In the genomic region with DNA sequence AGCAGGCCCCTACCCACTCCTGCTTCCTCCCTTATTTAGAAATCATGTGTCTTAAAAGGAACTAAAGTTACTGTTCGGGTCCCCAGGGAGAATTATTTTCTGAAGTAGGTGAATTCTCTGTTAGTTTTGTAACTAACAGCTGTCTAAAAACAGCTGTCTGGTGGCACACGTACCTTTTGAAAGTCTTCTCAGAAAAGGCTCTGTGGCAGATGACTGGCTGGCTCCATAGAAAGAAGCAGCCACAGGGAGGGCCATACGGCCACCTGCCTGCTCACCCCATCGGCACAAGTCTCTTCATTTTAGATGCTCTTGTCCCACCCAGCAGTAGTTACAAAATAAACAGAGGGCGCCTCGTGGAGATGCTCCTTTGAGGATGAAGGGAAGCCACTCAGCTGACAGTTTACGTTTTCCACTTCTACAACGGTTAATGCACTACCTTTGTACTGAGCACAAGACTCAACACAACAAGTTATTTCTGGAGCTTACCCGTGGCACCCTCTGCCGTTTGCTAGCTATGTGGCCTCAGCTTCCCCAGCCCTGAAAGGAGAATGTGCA, we compare ENCODE assay signal across 21 mouse cellular contexts. TPM values are rescaled to one million over a fixed set of nuclear protein-coding genes. Genes with fewer than 3 reads are reported as not detected.
A peak's percentile ranks its signal among the peaks of the same experiment; 100 is the strongest.
DNase-seq lines count a peak whose midpoint lies in the region; ATAC-seq lines count a peak whose summit lies in the region.
"Had no signal": no experiment of that assay in that cellular context is flagged by ENCODE, and none has a peak within 500 bp of the region (broad histone marks: within the 10 kb centered on the region; RNA-seq: fewer than 3 reads in every experiment).

No protein-coding gene starts in this region.

- H3K9me3 ChIP-seq in midbrain, embryonic 11.5 days (ENCODE audit: control insufficient read depth, low read length) = no peaks in the 10 kb centered on the region
- no peaks in the 10 kb centered on the region for H3K9me3 ChIP-seq in intestine, embryonic 16.5 days (ENCODE audit: control insufficient read depth, low read length)
- H3K9me3 ChIP-seq: embryonic facial prominence, embryonic 13.5 days; limb, embryonic 13.5 days; lung, embryonic 15.5 days; midbrain, embryonic 15.5 days had no signal

- H3K36me3 ChIP-seq in splenic B cell, adult 2 months (ENCODE audit: control insufficient read depth, insufficient read depth, low read length, poor library complexity, severe bottlenecking) = peaks cover 7% of the 10 kb centered on the region
- H3K36me3 ChIP-seq in midbrain, embryonic 11.5 days (ENCODE audit: control insufficient read depth, insufficient read depth, low read length) = no peaks in the 10 kb centered on the region
- H3K36me3 ChIP-seq in intestine, embryonic 16.5 days (ENCODE audit: control insufficient read depth, insufficient read depth, low read length) = no peaks in the 10 kb centered on the region
- H3K36me3 ChIP-seq: embryonic facial prominence, embryonic 13.5 days; limb, embryonic 13.5 days; lung, embryonic 15.5 days; midbrain, embryonic 15.5 days had no signal

- no peak for ATAC-seq in midbrain, embryonic 11.5 days (ENCODE audit: low FRiP score)
- no peak for ATAC-seq in intestine, embryonic 16.5 days
- ATAC-seq: activated CD4-positive, CD25-positive, alpha-beta regulatory T cell, adult 4 months; forebrain, postnatal 0 days; intestine, postnatal 0 days; midbrain, embryonic 15.5 days had no signal

- H3K4me3 ChIP-seq in midbrain, embryonic 11.5 days (ENCODE audit: low read depth, low read length) = no peak overlapping the region
- no peak overlapping the region for H3K4me3 ChIP-seq in intestine, embryonic 16.5 days (ENCODE audit: low read length)
- H3K4me3 ChIP-seq: embryonic facial prominence, embryonic 13.5 days; left cerebral cortex, adult 2 months; limb, embryonic 13.5 days; lung, embryonic 15.5 days; midbrain, embryonic 15.5 days had no signal

- peak; percentile 81 for DNase-seq in A20 (ENCODE audit: low read depth, low spot score)
- DNase-seq in CD4-positive, CD25-positive, alpha-beta regulatory T cell, adult 2 months (ENCODE audit: low read depth, low spot score) = peak; percentile 58
- peak; percentile 81 for DNase-seq in induced T-regulatory cell, adult 2 months (ENCODE audit: low read depth)
- peak; percentile 85 for DNase-seq in splenic B cell, adult 2 months (ENCODE audit: low read depth, low spot score)
- no peak for DNase-seq in urinary bladder, adult 18-20 months (ENCODE audit: low spot score in 2 of 2)
- DNase-seq in midbrain, embryonic 11.5 days (ENCODE audit: low spot score, missing footprints) = no peak
- DNase-seq in lung, postnatal 14 days = no peak
- DNase-seq: adrenal gland, postnatal 25 days; cerebellum, adult 9-10 months; forebrain, postnatal 0 days; heart, postnatal 10 days; kidney, postnatal 14 days had no signal

- no peak overlapping the region for H3K4me2 ChIP-seq in midbrain, embryonic 11.5 days
- H3K4me2 ChIP-seq in intestine, embryonic 16.5 days (ENCODE audit: low read depth, low read length) = no peak overlapping the region
- H3K4me2 ChIP-seq: embryonic facial prominence, embryonic 13.5 days; hindbrain, embryonic 14.5 days; limb, embryonic 13.5 days; lung, embryonic 15.5 days; midbrain, embryonic 15.5 days had no signal

- H3K4me1 ChIP-seq in midbrain, embryonic 11.5 days (ENCODE audit: control insufficient read depth, insufficient read depth, low read length) = no peaks in the 10 kb centered on the region; the same call in 1 of the 2 replicates
- peaks cover 6% of the 10 kb centered on the region for H3K4me1 ChIP-seq in intestine, embryonic 16.5 days (ENCODE audit: control insufficient read depth, insufficient read depth, low read length)
- H3K4me1 ChIP-seq: midbrain, embryonic 15.5 days had no signal

- no peaks in the 10 kb centered on the region for H3K27me3 ChIP-seq in splenic B cell, adult 2 months (ENCODE audit: control insufficient read depth, insufficient read depth, low read length, poor library complexity, severe bottlenecking)
- H3K27me3 ChIP-seq in midbrain, embryonic 11.5 days (ENCODE audit: control insufficient read depth, insufficient read depth, low read length) = no peaks in the 10 kb centered on the region
- H3K27me3 ChIP-seq in intestine, embryonic 16.5 days (replicated peaks; ENCODE audit: control insufficient read depth, insufficient read depth, low read length) = no peaks in the 10 kb centered on the region
- H3K27me3 ChIP-seq: embryonic facial prominence, embryonic 13.5 days; midbrain, embryonic 15.5 days had no signal

- 79% methylated on average over 10 of the region's 10 CpGs for WGBS in midbrain, embryonic 11.5 days
- 60% methylated on average over 10 of the region's 10 CpGs for WGBS in intestine, embryonic 16.5 days

- no peak overlapping the region for H3K27ac ChIP-seq in midbrain, embryonic 11.5 days (ENCODE audit: low read depth, low read length)
- H3K27ac ChIP-seq in intestine, embryonic 16.5 days (ENCODE audit: low read length) = no peak overlapping the region
- H3K27ac ChIP-seq: embryonic facial prominence, embryonic 13.5 days; hindbrain, embryonic 14.5 days; left cerebral cortex, adult 2 months; limb, embryonic 13.5 days; lung, embryonic 15.5 days; midbrain, embryonic 15.5 days had no signal

- no peak overlapping the region for H3K9ac ChIP-seq in midbrain, embryonic 11.5 days (ENCODE audit: low read length)
- no peak overlapping the region for H3K9ac ChIP-seq in intestine, embryonic 16.5 days (ENCODE audit: low read depth, low read length)
- H3K9ac ChIP-seq: embryonic facial prominence, embryonic 13.5 days; forebrain, postnatal 0 days; hindbrain, embryonic 14.5 days; limb, embryonic 13.5 days; lung, embryonic 15.5 days; midbrain, embryonic 15.5 days had no signal

RNA-seq across cellular contexts. Expression of a gene that starts 2.5 kb away (rescaled TPM):
- polyA plus RNA-seq in midbrain, embryonic 11.5 days (2014; fragmentation: Nextera tagmentation; extraction: Ambion mirVana) = not detected in 2 replicates
- 0.67 and 0.78 TPM in 2 replicates for polyA plus RNA-seq in intestine, embryonic 16.5 days (2015; fragmentation: Nextera tagmentation; extraction: Ambion mirVana)

RNA-seq across cellular contexts. Expression of a gene that starts 42.1 kb away (rescaled TPM):
- polyA plus RNA-seq in midbrain, embryonic 11.5 days (2014; fragmentation: Nextera tagmentation; extraction: Ambion mirVana) = 49.5 and 53.6 TPM in 2 replicates
- 24.9 and 28.1 TPM in 2 replicates for polyA plus RNA-seq in intestine, embryonic 16.5 days (2015; fragmentation: Nextera tagmentation; extraction: Ambion mirVana)

RNA-seq across cellular contexts. Expression of a gene that starts 42.1 kb away (rescaled TPM):
- polyA plus RNA-seq in midbrain, embryonic 11.5 days (2014; fragmentation: Nextera tagmentation; extraction: Ambion mirVana) = 51.7 and 53.7 TPM in 2 replicates
- 70.3 and 71.2 TPM in 2 replicates for polyA plus RNA-seq in intestine, embryonic 16.5 days (2015; fragmentation: Nextera tagmentation; extraction: Ambion mirVana)

Comparison
In these comparisons a context has a peak if more than half of its experiments do, and no peak if none do; other contexts are left out.
1. DNase-seq: peak in A20 (single experiment), CD4-positive, CD25-positive, alpha-beta regulatory T cell, adult 2 months (single experiment), induced T-regulatory cell, adult 2 months (single experiment) and splenic B cell, adult 2 months (single experiment); none in urinary bladder, adult 18-20 months (0 of 2), midbrain, embryonic 11.5 days (single experiment) and lung, postnatal 14 days (single experiment).